Mouse (Mus musculus) adipocyte (in vitro differentiated cells): ENCODE data around the gene Rad51b.

Source experiments
- DNase-seq: peaks from one replicate; pipeline ENCODE4 v3.0.0-alpha.2; 2016; ENCODE audit warnings: low spot score

Gene Rad51b

GRCm38 (mm10) chr12:79297121-79297576 is at the start of gene Rad51b:
Gene Rad51b (plus strand): TSS chr12:79297282.
- DNase-seq: peak; percentile 88

- no peak for DNase-seq
Observed at GRCm38 (mm10) chr12:79248110-79248509, 49.0 kb upstream of the Rad51b start.

GRCm38 (mm10) chr12:79253294-79254053 is 43.6 kb upstream of the Rad51b start:
- no peak for DNase-seq

- DNase-seq: no peak
Observed at GRCm38 (mm10) chr12:79254975-79255374, 42.1 kb upstream of the Rad51b start.

- no peak for DNase-seq
Observed at GRCm38 (mm10) chr12:79260154-79260553, 36.9 kb upstream of the Rad51b start.

- peak; percentile 43 for DNase-seq
Observed at GRCm38 (mm10) chr12:79261035-79261434, 36.0 kb upstream of the Rad51b start.

GRCm38 (mm10) chr12:79272604-79273003 is 24.5 kb upstream of the Rad51b start:
- no peak for DNase-seq

- no peak for DNase-seq
Observed at GRCm38 (mm10) chr12:79279513-79280115, 17.5 kb upstream of the Rad51b start.

- no peak for DNase-seq
Observed at GRCm38 (mm10) chr12:79282595-79282994, 14.5 kb upstream of the Rad51b start.

- DNase-seq: peak; percentile 64
Observed at GRCm38 (mm10) chr12:79292874-79293273, 4.2 kb upstream of the Rad51b start.

GRCm38 (mm10) chr12:79296126-79296816 is 811 bp upstream of the Rad51b start, which contains the start of gene Zfyve26:
Gene Zfyve26 (minus strand): TSS chr12:79296304.
- DNase-seq: peak; percentile 97

- no peak for DNase-seq
Observed at GRCm38 (mm10) chr12:79297884-79298636, 978 bp downstream of the Rad51b start.

GRCm38 (mm10) chr12:79301802-79302201 is 4.7 kb downstream of the Rad51b start:
- peak; percentile 86 for DNase-seq

- DNase-seq: peak; percentile 49
Observed at GRCm38 (mm10) chr12:79305131-79305530, 8.0 kb downstream of the Rad51b start.

GRCm38 (mm10) chr12:79306013-79306412 is 8.9 kb downstream of the Rad51b start:
- no peak for DNase-seq

GRCm38 (mm10) chr12:79313721-79314120 is 16.6 kb downstream of the Rad51b start:
- DNase-seq: no peak

- no peak for DNase-seq
Observed at GRCm38 (mm10) chr12:79317339-79317738, 20.3 kb downstream of the Rad51b start.

- DNase-seq: no peak
Observed at GRCm38 (mm10) chr12:79320895-79321294, 23.8 kb downstream of the Rad51b start.

GRCm38 (mm10) chr12:79322539-79322938 is 25.5 kb downstream of the Rad51b start:
- peak; percentile 66 for DNase-seq

GRCm38 (mm10) chr12:79326236-79326635 is 29.2 kb downstream of the Rad51b start:
- DNase-seq: no peak

- DNase-seq: no peak
Observed at GRCm38 (mm10) chr12:79326745-79327144, 29.7 kb downstream of the Rad51b start.

- DNase-seq: no peak
Observed at GRCm38 (mm10) chr12:79327868-79328267, 30.8 kb downstream of the Rad51b start.
